In the genomic region with DNA sequence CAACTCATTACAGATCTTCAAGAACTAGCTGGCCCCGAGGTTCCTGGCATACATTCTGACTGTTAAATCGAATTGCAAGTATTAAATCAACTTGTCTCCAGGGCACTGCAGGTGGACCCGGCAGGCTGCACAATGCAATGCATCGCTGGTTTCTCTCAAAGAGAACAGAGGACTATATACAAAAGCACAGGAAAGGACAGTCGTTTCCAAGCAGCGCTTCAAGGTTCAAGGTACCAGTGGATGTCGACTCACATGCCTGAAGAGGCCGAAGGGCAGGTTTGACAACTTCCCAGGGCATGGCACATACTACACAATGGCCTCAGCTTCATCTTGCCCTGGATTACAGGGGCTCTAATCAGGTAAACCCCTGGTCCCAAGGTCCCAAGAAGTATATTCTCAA, we compare ENCODE assay signal across 22 mouse cellular contexts.
DNase-seq lines count a peak whose midpoint lies in the region; ATAC-seq lines count a peak whose summit lies in the region.
"Had no signal": no experiment of that assay in that cellular context is flagged by ENCODE, and none has a peak within 500 bp of the region (broad histone marks: within the 10 kb centered on the region; RNA-seq: fewer than 3 reads in every experiment).

No protein-coding gene starts in this region.

- no peak for DNase-seq in hindbrain, embryonic 11.5 days (ENCODE audit: low spot score)
- peak; percentile 3 for DNase-seq in ovary, adult 18-20 months (ENCODE audit: low spot score)
- no peak for DNase-seq in ovary, postnatal 10 days (ENCODE audit: low spot score)
- DNase-seq in kidney, postnatal 25 days: peak; percentile 24 to 53
- DNase-seq in lung, postnatal 4 days: no peak
- no peak for DNase-seq in urinary bladder, adult 2 months (ENCODE audit: low spot score)
- DNase-seq in lung, adult 18-20 months: no peak
- DNase-seq: adrenal gland, postnatal 10 days; cerebellum, adult 11 months; gastrocnemius, postnatal 10 days; heart, adult 18-20 months; layer of hippocampus, postnatal 36 days; right cerebral cortex, postnatal 4 days had no signal

- H3K36me3 ChIP-seq in hindbrain, embryonic 15.5 days: no peaks in the 10 kb centered on the region
- H3K36me3 ChIP-seq in hindbrain, embryonic 11.5 days (ENCODE audit: control insufficient read depth, insufficient read depth, low read length): no peaks in the 10 kb centered on the region
- H3K36me3 ChIP-seq: embryonic facial prominence, embryonic 13.5 days; G1E; heart, embryonic 13.5 days; liver, embryonic 15.5 days had no signal

- no peak overlapping the region for H3K4me2 ChIP-seq in hindbrain, embryonic 15.5 days
- H3K4me2 ChIP-seq in hindbrain, embryonic 11.5 days (replicated peaks; ENCODE audit: low read depth, low read length): no peak overlapping the region
- H3K4me2 ChIP-seq: embryonic facial prominence, embryonic 13.5 days; heart, embryonic 13.5 days; limb, embryonic 15.5 days; liver, embryonic 15.5 days had no signal

- H3K9ac ChIP-seq in hindbrain, embryonic 15.5 days: no peak overlapping the region
- H3K9ac ChIP-seq in hindbrain, embryonic 11.5 days (ENCODE audit: low read depth, low read length): no peak overlapping the region
- H3K9ac ChIP-seq: embryonic facial prominence, embryonic 13.5 days; heart, embryonic 13.5 days; limb, embryonic 15.5 days; liver, embryonic 15.5 days had no signal

- H3K27ac ChIP-seq in hindbrain, embryonic 15.5 days (replicated peaks): peak overlapping the region; percentile 32; the same call in 1 of the 2 replicates
- no peak overlapping the region for H3K27ac ChIP-seq in hindbrain, embryonic 11.5 days (ENCODE audit: low read depth, low read length)
- H3K27ac ChIP-seq: embryonic facial prominence, embryonic 13.5 days; heart, embryonic 13.5 days; limb, embryonic 15.5 days; liver, embryonic 15.5 days had no signal

- ATAC-seq in hindbrain, embryonic 15.5 days (ENCODE audit: low FRiP score, low read depth): no peak
- ATAC-seq in hindbrain, embryonic 11.5 days (ENCODE audit: low FRiP score): no peak
- ATAC-seq: activated CD4-positive, CD25-positive, alpha-beta regulatory T cell, adult 4 months; forebrain, embryonic 14.5 days; lung, postnatal 0 days had no signal

- no peak overlapping the region for H3K4me3 ChIP-seq in hindbrain, embryonic 15.5 days
- H3K4me3 ChIP-seq in hindbrain, embryonic 11.5 days (ENCODE audit: low read depth, low read length): no peak overlapping the region
- H3K4me3 ChIP-seq: embryonic facial prominence, embryonic 13.5 days; heart, embryonic 13.5 days; limb, embryonic 15.5 days; liver, embryonic 15.5 days had no signal

- H3K9me3 ChIP-seq in hindbrain, embryonic 15.5 days: no peaks in the 10 kb centered on the region
- no peaks in the 10 kb centered on the region for H3K9me3 ChIP-seq in hindbrain, embryonic 11.5 days (ENCODE audit: control insufficient read depth, low read length)
- H3K9me3 ChIP-seq: embryonic facial prominence, embryonic 13.5 days; heart, embryonic 13.5 days; limb, embryonic 15.5 days; liver, embryonic 15.5 days had no signal

- WGBS in hindbrain, embryonic 15.5 days: 30% methylated on average over 8 of the region's 8 CpGs
- 69% methylated on average over 8 of the region's 8 CpGs for WGBS in hindbrain, embryonic 11.5 days

- H3K27me3 ChIP-seq in hindbrain, embryonic 15.5 days: no peaks in the 10 kb centered on the region
- no peaks in the 10 kb centered on the region for H3K27me3 ChIP-seq in hindbrain, embryonic 11.5 days (ENCODE audit: control insufficient read depth, insufficient read depth, low read length)
- H3K27me3 ChIP-seq: embryonic facial prominence, embryonic 13.5 days; heart, embryonic 13.5 days; limb, embryonic 15.5 days; liver, embryonic 15.5 days had no signal

- peaks cover 47% of the 10 kb centered on the region for H3K4me1 ChIP-seq in hindbrain, embryonic 15.5 days (replicated peaks)
- H3K4me1 ChIP-seq in hindbrain, embryonic 11.5 days (replicated peaks; ENCODE audit: control insufficient read depth, insufficient read depth, low read length): no peaks in the 10 kb centered on the region
- H3K4me1 ChIP-seq: embryonic facial prominence, embryonic 13.5 days; heart, embryonic 13.5 days; limb, embryonic 15.5 days; liver, embryonic 15.5 days had no signal

Comparison
In these comparisons a context has a peak if more than half of its experiments do, and no peak if none do; other contexts are left out.
1. DNase-seq: peak in ovary, adult 18-20 months (single experiment) and kidney, postnatal 25 days (2 of 2); none in hindbrain, embryonic 11.5 days (single experiment), ovary, postnatal 10 days (single experiment), lung, postnatal 4 days (0 of 2), urinary bladder, adult 2 months (single experiment) and lung, adult 18-20 months (0 of 2).